Mouse (Mus musculus): ENCODE data around the gene Pex7.

GRCm38 (mm10) chr10:19839836-19840235, 67.7 kb downstream of the Pex7 start:
- TF ChIP-seq CTCF (IDR thresholded peaks at IDR 0.05; ENCODE audit: low read depth, low read length) (no peak), POLR2A (IDR thresholded peaks at IDR 0.05; ENCODE audit: borderline replicate concordance, low read depth, low read length) (no peak)
